Mouse (Mus musculus) granulocyte monocyte progenitor cell, adult 5-6 weeks (primary cell): ENCODE measurements around the gene Olfr536. TPM values are rescaled to one million over a fixed set of nuclear protein-coding genes. Genes with fewer than 3 reads are reported as not detected.
"Not testable (repeated sequence)": the region's sequence is repeated elsewhere in the genome, so short reads cannot be mapped to it uniquely, and the experiment has no call there.

ENCODE experiments used
- ATAC-seq: replicated peaks from 2 replicates; pipeline ENCODE4 v1.8.0; 2016; ENCODE audit warnings: mild to moderate bottlenecking, moderate TSS enrichment, inconsistent platforms; ENCODE audit not compliant: poor library complexity, severe bottlenecking
- total RNA-seq, 2 experiments: library from RNA; stranded (forward) in 1 of 2; stranded (reverse) in 1 of 2; fragments of 200-712, 200-1000 nt in 1 of 2; fragments of >200 nt in 1 of 2; fragmentation: Nextera tagmentation in 1 of 2; gene quantifications; 2 replicates each; pipeline ENCODE4 v1.2.3; 2014 to 2017

The Olfr536 gene
- total RNA-seq (2014; fragmentation: Nextera tagmentation) (not detected in 2 replicates), total RNA-seq (2017) (not detected in 2 replicates)

- not testable (repeated sequence) for ATAC-seq
Observed at GRCm38 (mm10) chr7:140507346-140508021, at the start of gene Olfr536. TSS of gene Olfr536 (minus strand) at chr7:140507396.

- no peak for ATAC-seq
Observed at GRCm38 (mm10) chr7:140539746-140540145, 32.5 kb upstream of the Olfr536 start.

GRCm38 (mm10) chr7:140494702-140495101 is 12.5 kb downstream of the Olfr536 start:
- no peak for ATAC-seq

GRCm38 (mm10) chr7:140494231-140494630 is 13.0 kb downstream of the Olfr536 start:
- no peak for ATAC-seq

GRCm38 (mm10) chr7:140488981-140489380 is 18.2 kb downstream of the Olfr536 start:
- no peak for ATAC-seq

- ATAC-seq = no peak
Observed at GRCm38 (mm10) chr7:140483916-140484315, 23.3 kb downstream of the Olfr536 start, which contains the start of gene Olfr535. TSS of gene Olfr535 (plus strand) at chr7:140484216.

- no peak for ATAC-seq
Observed at GRCm38 (mm10) chr7:140478733-140479132, 28.5 kb downstream of the Olfr536 start.

GRCm38 (mm10) chr7:140477886-140478285 is 29.3 kb downstream of the Olfr536 start:
- no peak for ATAC-seq

GRCm38 (mm10) chr7:140463070-140463469 is 44.1 kb downstream of the Olfr536 start, which contains the start of gene Olfr533:
TSS of gene Olfr533 (plus strand) at chr7:140463370.
- ATAC-seq = not testable (repeated sequence)

Other genes with a start within 250 kb of the Olfr536 start
- not detected in 2 replicates for gene Olfr525, start 186.5 kb downstream of the Olfr536 start, total RNA-seq (2014; fragmentation: Nextera tagmentation)
- not detected in 2 replicates for gene Olfr525, start 186.5 kb downstream of the Olfr536 start, total RNA-seq (2017)
- gene Olfr527, start 173.4 kb downstream of the Olfr536 start, total RNA-seq (2014; fragmentation: Nextera tagmentation) = not detected in 2 replicates
- not detected in 2 replicates for gene Olfr527, start 173.4 kb downstream of the Olfr536 start, total RNA-seq (2017)
- gene Olfr60, start 145.7 kb downstream of the Olfr536 start, total RNA-seq (2014; fragmentation: Nextera tagmentation) = not detected in 2 replicates
- not detected in 2 replicates for gene Olfr60, start 145.7 kb downstream of the Olfr536 start, total RNA-seq (2017)
- gene Olfr530, start 131.1 kb downstream of the Olfr536 start, total RNA-seq (2014; fragmentation: Nextera tagmentation) = not detected in 2 replicates
- gene Olfr530, start 131.1 kb downstream of the Olfr536 start, total RNA-seq (2017) = not detected in 2 replicates
- not detected in 2 replicates for gene Olfr531, start 104.5 kb downstream of the Olfr536 start, total RNA-seq (2014; fragmentation: Nextera tagmentation)
- gene Olfr531, start 104.5 kb downstream of the Olfr536 start, total RNA-seq (2017) = not detected in 2 replicates
- gene Olfr532, start 85.8 kb downstream of the Olfr536 start, total RNA-seq (2014; fragmentation: Nextera tagmentation) = not detected in 2 replicates
- not detected in 2 replicates for gene Olfr532, start 85.8 kb downstream of the Olfr536 start, total RNA-seq (2017)
- gene Olfr533, start 44.0 kb downstream of the Olfr536 start, total RNA-seq (2014; fragmentation: Nextera tagmentation) = not detected in 2 replicates
- gene Olfr533, start 44.0 kb downstream of the Olfr536 start, total RNA-seq (2017) = not detected in 2 replicates
- not detected in 2 replicates for gene Olfr535, start 23.2 kb downstream of the Olfr536 start, total RNA-seq (2014; fragmentation: Nextera tagmentation)
- gene Olfr535, start 23.2 kb downstream of the Olfr536 start, total RNA-seq (2017) = not detected in 2 replicates
- gene Olfr538, start 60.5 kb upstream of the Olfr536 start, total RNA-seq (2014; fragmentation: Nextera tagmentation) = not detected in 2 replicates
- gene Olfr538, start 60.5 kb upstream of the Olfr536 start, total RNA-seq (2017) = not detected in 2 replicates
- 0.15 TPM in 1 of 2 replicates, not detected in the other for gene Olfr46, start 93.9 kb upstream of the Olfr536 start, total RNA-seq (2014; fragmentation: Nextera tagmentation)
- under 0.01 TPM in 2 replicates for gene Olfr46, start 93.9 kb upstream of the Olfr536 start, total RNA-seq (2017)
- not detected in 2 replicates for gene Olfr61, start 121.6 kb upstream of the Olfr536 start, total RNA-seq (2014; fragmentation: Nextera tagmentation)
- gene Olfr61, start 121.6 kb upstream of the Olfr536 start, total RNA-seq (2017) = not detected in 2 replicates
- not detected in 2 replicates for gene Olfr53, start 139.1 kb upstream of the Olfr536 start, total RNA-seq (2014; fragmentation: Nextera tagmentation)
- gene Olfr53, start 139.1 kb upstream of the Olfr536 start, total RNA-seq (2017) = not detected in 2 replicates
- gene Olfr539, start 152.5 kb upstream of the Olfr536 start, total RNA-seq (2014; fragmentation: Nextera tagmentation) = not detected in 2 replicates
- gene Olfr539, start 152.5 kb upstream of the Olfr536 start, total RNA-seq (2017) = not detected in 2 replicates
- gene Olfr45, start 174.6 kb upstream of the Olfr536 start, total RNA-seq (2014; fragmentation: Nextera tagmentation) = not detected in 2 replicates
- not detected in 2 replicates for gene Olfr45, start 174.6 kb upstream of the Olfr536 start, total RNA-seq (2017)
- gene Olfr541, start 189.9 kb upstream of the Olfr536 start, total RNA-seq (2014; fragmentation: Nextera tagmentation) = not detected in 2 replicates
- gene Olfr541, start 189.9 kb upstream of the Olfr536 start, total RNA-seq (2017) = not detected in 2 replicates